Mouse (Mus musculus): ENCODE measurements around the gene Cdrt4. TPM values are rescaled to one million over a fixed set of nuclear protein-coding genes. Genes with fewer than 3 reads are reported as not detected.

The Cdrt4 gene
- polyA plus RNA-seq, 1 experiment from 2014 or later = not detected

DNA sequence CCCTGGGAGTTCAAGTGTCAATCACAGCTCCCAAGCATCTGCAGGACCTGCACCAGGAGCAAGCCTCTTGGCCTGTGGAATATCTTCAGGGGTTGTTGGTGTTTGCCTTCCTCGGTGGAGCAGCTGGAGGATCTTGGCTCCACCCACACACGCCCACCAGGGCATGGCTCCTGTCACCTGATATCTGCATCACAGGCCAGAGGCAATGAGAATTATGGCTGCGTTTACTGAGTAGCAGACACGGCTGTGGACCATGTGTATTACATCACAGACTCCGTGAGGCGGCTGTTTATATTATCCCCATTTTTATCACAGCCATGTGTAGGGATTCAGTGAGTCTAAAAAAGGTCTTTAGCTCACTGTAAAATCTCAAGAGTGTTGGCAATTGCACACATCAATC, 53.6 kb downstream of the Cdrt4 start:
- Histone ChIP-seq H3K27ac (ENCODE audit: low read depth) (no peak overlapping the region), H3K4me1 (ENCODE audit: insufficient read depth) (peaks cover 14% of the 10 kb centered on the region), H3K9me3 (ENCODE audit: low read depth, low read length) (no peaks in the 10 kb centered on the region), H3K36me3 (ENCODE audit: insufficient read depth) (no peaks in the 10 kb centered on the region), H3K4me3 (ENCODE audit: low read depth, low read length) (no peak overlapping the region), H3K4me2 (no peak overlapping the region), H3K9ac (no peak overlapping the region), H3K27me3 (ENCODE audit: insufficient read depth, low read length) (no peaks in the 10 kb centered on the region)
- no peak for TF ChIP-seq CTCF (IDR thresholded peaks at IDR 0.05; ENCODE audit: low read depth)
- ATAC-seq (ENCODE audit: insufficient read depth) (peak; percentile 88), DNase-seq (peak; percentile 77)
- 11% methylated on average over 6 of the region's 6 CpGs for WGBS

DNA sequence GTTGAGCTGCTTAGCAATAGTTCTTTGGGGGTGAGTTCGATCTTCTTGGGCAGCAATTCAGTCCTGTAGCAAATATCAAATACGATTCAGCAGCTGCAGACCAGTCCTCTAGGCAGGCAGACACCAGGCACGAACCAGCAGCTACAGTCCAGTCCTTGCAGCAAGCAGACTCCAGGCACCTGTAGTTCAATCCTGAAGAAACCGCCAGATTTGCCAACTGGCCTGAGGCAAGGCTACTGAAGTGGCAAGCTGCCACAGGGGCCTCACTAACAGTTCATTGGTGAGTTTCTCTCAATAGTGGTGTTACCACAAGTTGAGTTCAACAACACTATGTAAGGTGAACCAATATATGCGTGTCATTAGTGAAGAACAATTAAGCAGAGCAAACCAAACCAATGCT, 56.4 kb downstream of the Cdrt4 start:
- H3K4me1 ChIP-seq (ENCODE audit: insufficient read depth) = peaks cover 14% of the 10 kb centered on the region
- no peaks in the 10 kb centered on the region for H3K9me3 ChIP-seq (ENCODE audit: low read depth, low read length)
- 86% methylated on average over 5 of the region's 5 CpGs for WGBS
- H3K27me3 ChIP-seq (ENCODE audit: insufficient read depth, low read length) = no peaks in the 10 kb centered on the region
- H3K4me3 ChIP-seq (ENCODE audit: low read depth, low read length) = no peak overlapping the region
- TF ChIP-seq CTCF (IDR thresholded peaks at IDR 0.05; ENCODE audit: low read depth) = no peak
- H3K4me2 ChIP-seq = no peak overlapping the region
- ATAC-seq (ENCODE audit: insufficient read depth) (no peak), DNase-seq (no peak)
- H3K27ac ChIP-seq (ENCODE audit: low read depth) = no peak overlapping the region
- no peaks in the 10 kb centered on the region for H3K36me3 ChIP-seq (ENCODE audit: insufficient read depth)
- no peak overlapping the region for H3K9ac ChIP-seq

DNA sequence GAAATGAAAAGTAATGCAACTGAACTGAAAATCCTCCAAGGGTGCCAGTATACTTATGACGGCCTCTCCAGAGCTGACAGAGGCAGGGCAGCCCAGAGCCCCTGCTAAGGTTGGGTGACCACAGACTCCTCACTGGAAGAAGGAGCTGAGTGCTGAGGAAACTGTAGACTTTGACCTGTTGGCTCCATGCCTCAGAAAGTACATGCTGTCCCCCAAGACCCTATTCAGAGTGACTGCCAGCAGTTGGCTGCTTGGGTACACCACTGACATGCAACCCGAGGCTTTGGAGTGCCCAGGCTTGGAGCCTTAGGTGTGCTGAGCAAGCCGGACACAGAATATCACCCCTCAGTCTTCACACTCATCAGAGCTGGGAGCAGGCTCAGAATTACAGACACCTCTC, 57.0 kb downstream of the Cdrt4 start:
- Histone ChIP-seq H3K4me1 (ENCODE audit: insufficient read depth) (peaks cover 14% of the 10 kb centered on the region), H3K4me2 (no peak overlapping the region), H3K4me3 (ENCODE audit: low read depth, low read length) (no peak overlapping the region), H3K9ac (no peak overlapping the region), H3K36me3 (ENCODE audit: insufficient read depth) (no peaks in the 10 kb centered on the region), H3K9me3 (ENCODE audit: low read depth, low read length) (no peaks in the 10 kb centered on the region), H3K27me3 (ENCODE audit: insufficient read depth, low read length) (no peaks in the 10 kb centered on the region), H3K27ac (ENCODE audit: low read depth) (no peak overlapping the region)
- no peak for TF ChIP-seq CTCF (IDR thresholded peaks at IDR 0.05; ENCODE audit: low read depth)
- DNase-seq (no peak), ATAC-seq (ENCODE audit: insufficient read depth) (no peak)
- WGBS = 79% methylated on average over 3 of the region's 3 CpGs

DNA sequence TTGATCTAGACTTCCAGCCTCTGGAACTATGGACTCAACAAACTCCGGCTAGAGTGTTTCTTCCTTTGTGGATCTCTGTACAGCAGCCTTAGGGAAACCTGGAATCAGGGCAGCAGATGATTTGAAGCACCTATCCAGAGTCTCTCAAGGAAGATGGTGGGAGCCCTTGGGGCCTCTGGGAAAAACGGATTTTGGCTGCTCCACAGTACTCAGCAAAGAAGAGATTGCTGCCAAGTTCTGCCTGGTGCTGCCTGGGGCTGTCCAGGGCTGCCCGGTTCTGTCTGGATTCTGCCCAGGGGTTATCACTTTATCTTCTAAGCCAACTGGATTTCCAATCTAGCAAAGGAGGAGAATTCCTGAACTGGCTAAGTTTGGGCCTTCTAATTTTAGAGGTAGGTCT, 58.8 kb downstream of the Cdrt4 start:
- Histone ChIP-seq H3K4me1 (ENCODE audit: insufficient read depth) (peaks cover 6% of the 10 kb centered on the region; the same call in 1 of the 2 replicates), H3K9ac (no peak overlapping the region), H3K27me3 (ENCODE audit: insufficient read depth, low read length) (no peaks in the 10 kb centered on the region), H3K4me3 (ENCODE audit: low read depth, low read length) (no peak overlapping the region), H3K27ac (ENCODE audit: low read depth) (no peak overlapping the region; the same call in 1 of the 2 replicates), H3K4me2 (no peak overlapping the region), H3K36me3 (ENCODE audit: insufficient read depth) (no peaks in the 10 kb centered on the region), H3K9me3 (ENCODE audit: low read depth, low read length) (no peaks in the 10 kb centered on the region)
- no peak for ATAC-seq (ENCODE audit: insufficient read depth)
- WGBS = 52% methylated on average over 3 of the region's 3 CpGs
- DNase-seq = no peak
- TF ChIP-seq CTCF (IDR thresholded peaks at IDR 0.05; ENCODE audit: low read depth) = no peak

DNA sequence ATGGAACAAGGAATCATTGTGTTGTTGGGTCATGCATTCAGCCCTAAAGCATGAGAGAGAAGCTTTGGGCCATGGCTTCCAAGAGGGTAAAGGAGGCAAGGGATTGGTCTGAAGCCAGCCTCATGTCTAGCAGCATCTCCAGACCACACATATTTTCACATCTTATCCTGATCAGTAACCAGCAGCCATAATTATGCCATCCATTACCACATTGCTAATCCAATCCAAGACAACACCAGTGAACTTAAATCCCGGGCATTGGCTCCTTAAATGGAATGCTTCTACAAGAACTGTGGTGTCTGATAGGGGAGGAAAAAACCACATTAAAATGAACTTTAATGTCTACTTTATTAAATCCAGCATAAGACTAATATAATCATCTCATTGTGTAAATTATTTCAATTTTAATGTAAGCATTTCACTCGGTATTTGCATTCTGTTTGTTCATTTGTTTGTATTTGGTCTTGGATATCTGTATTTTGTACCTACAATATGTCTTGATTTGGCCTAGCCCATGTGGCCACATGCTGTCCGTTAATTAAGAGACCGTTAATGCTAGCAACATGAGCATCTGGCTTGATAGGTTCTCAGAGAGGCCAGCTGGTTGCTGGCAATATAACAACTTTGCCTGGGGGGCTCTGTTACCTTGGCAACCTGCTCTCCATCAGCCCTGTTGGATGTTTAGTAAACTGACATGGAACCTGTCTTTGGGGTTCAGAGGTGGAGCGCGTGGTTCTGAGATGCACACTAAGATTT, 66.5 kb downstream of the Cdrt4 start:
- no peak for ATAC-seq (ENCODE audit: insufficient read depth)
- Histone ChIP-seq H3K9ac (no peak overlapping the region), H3K4me2 (no peak overlapping the region), H3K27me3 (ENCODE audit: insufficient read depth, low read length) (no peaks in the 10 kb centered on the region), H3K27ac (ENCODE audit: low read depth) (no peak overlapping the region), H3K4me3 (ENCODE audit: low read depth, low read length) (no peak overlapping the region), H3K36me3 (ENCODE audit: insufficient read depth) (no peaks in the 10 kb centered on the region), H3K4me1 (ENCODE audit: insufficient read depth) (peaks cover 25% of the 10 kb centered on the region), H3K9me3 (ENCODE audit: low read depth, low read length) (no peaks in the 10 kb centered on the region)
- 85% methylated on average over 6 of the region's 6 CpGs for WGBS
- DNase-seq = no peak
- TF ChIP-seq CTCF (IDR thresholded peaks at IDR 0.05; ENCODE audit: low read depth) = no peak

DNA sequence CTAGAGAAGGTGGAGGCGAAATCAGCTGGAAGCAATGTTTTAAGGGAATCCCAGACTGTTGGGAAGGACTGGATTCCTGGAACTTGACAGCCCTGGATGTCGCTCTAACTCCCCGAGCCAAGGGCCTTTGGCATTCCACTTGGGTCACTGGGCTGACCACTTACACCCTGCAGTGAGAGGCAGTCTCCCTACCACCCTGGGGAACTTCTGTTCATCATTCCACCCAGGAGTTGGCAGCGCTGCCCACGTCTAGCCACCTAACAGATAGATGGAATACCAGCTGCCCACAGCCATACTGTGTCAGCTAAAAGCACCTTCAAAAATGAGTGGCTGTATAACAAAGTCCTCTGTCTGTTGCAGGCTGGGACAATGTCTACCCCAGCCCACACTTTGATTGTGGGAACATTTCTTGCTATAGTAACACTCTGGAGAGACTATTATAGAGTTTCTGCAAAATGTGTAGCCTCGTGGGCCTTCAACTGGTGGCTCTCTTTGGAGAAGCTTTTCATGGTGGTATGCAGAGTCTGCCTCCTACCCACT, 67.2 kb downstream of the Cdrt4 start:
- ATAC-seq (ENCODE audit: insufficient read depth) (no peak), DNase-seq (no peak)
- no peak for TF ChIP-seq CTCF (IDR thresholded peaks at IDR 0.05; ENCODE audit: low read depth)
- Histone ChIP-seq H3K4me1 (ENCODE audit: insufficient read depth) (peaks cover 29% of the 10 kb centered on the region), H3K36me3 (ENCODE audit: insufficient read depth) (no peaks in the 10 kb centered on the region), H3K9ac (no peak overlapping the region), H3K9me3 (ENCODE audit: low read depth, low read length) (no peaks in the 10 kb centered on the region), H3K4me3 (ENCODE audit: low read depth, low read length) (no peak overlapping the region), H3K27ac (ENCODE audit: low read depth) (no peak overlapping the region), H3K27me3 (ENCODE audit: insufficient read depth, low read length) (no peaks in the 10 kb centered on the region), H3K4me2 (no peak overlapping the region)
- 79% methylated on average over 6 of the region's 6 CpGs for WGBS

DNA sequence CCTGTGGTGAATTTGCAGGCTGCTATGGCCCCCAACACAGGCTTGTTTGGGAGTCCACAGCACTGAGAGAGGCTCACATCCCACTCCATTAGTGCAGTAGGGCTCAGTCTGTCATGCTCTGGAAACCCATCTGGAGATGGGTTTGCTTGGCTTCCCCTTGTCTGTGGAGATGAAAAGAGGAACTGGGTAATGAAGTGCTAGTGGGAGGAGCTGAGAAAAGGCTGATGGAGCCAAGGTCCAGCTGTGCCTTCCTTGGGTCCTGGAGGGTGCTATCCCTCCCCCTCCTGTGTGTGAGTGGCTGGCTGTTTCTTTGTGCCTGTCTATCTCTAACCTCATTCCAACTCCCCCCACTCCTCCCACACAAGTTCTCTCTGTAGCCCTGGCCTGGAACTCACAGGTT, 69.6 kb downstream of the Cdrt4 start:
- peak; percentile 91 for ATAC-seq (ENCODE audit: insufficient read depth)
- Histone ChIP-seq H3K9me3 (ENCODE audit: low read depth, low read length) (no peaks in the 10 kb centered on the region), H3K36me3 (ENCODE audit: insufficient read depth) (no peaks in the 10 kb centered on the region), H3K27me3 (ENCODE audit: insufficient read depth, low read length) (no peaks in the 10 kb centered on the region), H3K4me3 (ENCODE audit: low read depth, low read length) (no peak overlapping the region), H3K4me2 (no peak overlapping the region), H3K27ac (ENCODE audit: low read depth) (peak overlapping the region; percentile 87), H3K9ac (no peak overlapping the region), H3K4me1 (ENCODE audit: insufficient read depth) (peaks cover 48% of the 10 kb centered on the region)
- no peak for TF ChIP-seq CTCF (IDR thresholded peaks at IDR 0.05; ENCODE audit: low read depth)
- peak; percentile 95 for DNase-seq

Measured in lung, embryonic 14.5 days (tissue).